Mouse (Mus musculus): ENCODE data around the gene Ets1.

DNA sequence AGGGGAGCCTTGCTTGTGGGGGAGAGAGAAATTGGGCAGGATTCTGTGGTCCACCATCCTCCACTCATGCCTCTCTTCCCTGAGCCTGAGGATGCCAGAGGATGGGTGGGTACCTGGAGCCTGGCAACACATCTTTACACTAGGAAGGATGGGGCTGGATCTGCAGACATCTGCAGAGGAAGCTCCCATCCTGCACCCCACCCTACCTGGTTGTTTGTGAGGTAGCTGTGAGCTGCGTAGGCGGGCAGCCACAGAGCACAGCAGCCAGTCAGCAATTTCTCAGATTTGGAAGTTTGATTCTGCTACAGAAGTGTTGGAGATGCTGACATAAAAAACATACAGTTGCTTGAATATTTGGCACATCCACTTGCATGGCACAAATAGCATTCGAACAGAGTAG, 15.6 kb upstream of the Ets1 start:
- TF ChIP-seq GATA1 (IDR thresholded peaks at IDR 0.05; ENCODE audit: low read length) (no peak), TAL1 (IDR thresholded peaks at IDR 0.05; ENCODE audit: low read length) (no peak)
